Mouse (Mus musculus): ENCODE data around the gene Rnf186. TPM values are rescaled to one million over a fixed set of nuclear protein-coding genes. Genes with fewer than 3 reads are reported as not detected.

Rnf186 gene
- total RNA-seq (2021): not detected
- long read RNA-seq, experiment 1: 0 reads
- long read RNA-seq, experiment 2: 0 reads

- DNase-seq: no peak
These were observed at the start of gene Rnf186 for GRCm38 (mm10) chr4:138966866-138967265. TSS of gene Rnf186 (plus strand) at chr4:138967112.

- no peak for DNase-seq
These were observed 49.6 kb upstream of the Rnf186 start for GRCm38 (mm10) chr4:138917282-138917681.

DNA sequence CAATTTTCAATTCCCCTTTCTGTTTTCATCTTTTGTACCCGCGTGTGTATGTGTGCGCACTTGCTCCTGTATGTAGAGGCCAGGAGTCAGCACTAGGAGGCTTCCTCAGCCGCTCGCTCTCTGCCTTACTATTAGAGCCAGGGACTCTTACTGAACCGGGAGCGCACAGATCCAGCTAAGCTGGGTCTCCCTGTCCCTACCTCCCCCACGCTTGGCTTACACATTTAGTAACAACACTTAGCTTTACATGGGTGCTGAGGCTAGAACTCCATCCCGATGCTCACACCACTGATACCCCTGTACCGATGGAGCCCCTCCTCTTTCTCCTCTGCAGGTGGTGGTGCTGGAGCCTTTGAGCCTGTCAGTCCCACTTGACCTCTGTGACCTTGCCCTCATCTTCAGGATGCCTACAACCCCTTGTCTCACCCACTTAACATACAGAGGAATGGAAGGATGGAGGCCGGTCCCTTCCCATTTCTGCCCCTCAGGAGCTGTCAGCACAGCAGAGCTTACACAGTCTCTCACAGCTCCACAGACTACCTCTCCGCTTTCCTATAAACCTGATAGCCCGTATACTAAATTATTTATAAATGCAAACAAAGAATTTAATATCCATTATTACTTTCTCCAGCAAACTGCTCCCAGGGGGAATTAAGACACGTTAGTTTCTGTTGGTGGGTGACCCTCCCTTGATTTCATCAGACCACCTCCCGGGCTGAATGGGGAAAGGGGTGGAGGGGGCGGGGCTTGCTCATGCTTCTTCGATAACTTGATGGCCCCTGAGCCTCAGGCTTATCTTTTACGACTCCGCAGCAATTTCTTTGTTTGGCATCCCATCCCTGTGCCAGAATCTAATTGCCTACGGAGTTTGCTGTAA, 45.4 kb upstream of the Rnf186 start:
- no peak for DNase-seq

DNA sequence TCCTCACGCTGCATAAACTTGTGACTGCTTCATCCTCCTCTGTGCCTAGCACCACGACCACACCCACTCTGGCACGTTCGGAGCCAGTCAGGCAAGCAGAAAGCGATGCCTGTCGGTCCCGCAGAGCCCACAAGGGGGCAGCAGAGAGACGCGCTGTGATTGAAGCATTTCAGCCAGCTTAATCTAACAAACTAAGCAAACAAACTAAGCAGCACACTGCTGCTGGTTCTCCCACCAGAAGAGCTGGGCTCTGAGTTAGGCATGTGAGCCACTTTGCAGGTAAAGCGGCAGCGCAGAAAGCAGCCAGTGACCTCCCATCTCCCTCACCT, 44.8 kb upstream of the Rnf186 start:
- peak; percentile 88 for DNase-seq

DNA sequence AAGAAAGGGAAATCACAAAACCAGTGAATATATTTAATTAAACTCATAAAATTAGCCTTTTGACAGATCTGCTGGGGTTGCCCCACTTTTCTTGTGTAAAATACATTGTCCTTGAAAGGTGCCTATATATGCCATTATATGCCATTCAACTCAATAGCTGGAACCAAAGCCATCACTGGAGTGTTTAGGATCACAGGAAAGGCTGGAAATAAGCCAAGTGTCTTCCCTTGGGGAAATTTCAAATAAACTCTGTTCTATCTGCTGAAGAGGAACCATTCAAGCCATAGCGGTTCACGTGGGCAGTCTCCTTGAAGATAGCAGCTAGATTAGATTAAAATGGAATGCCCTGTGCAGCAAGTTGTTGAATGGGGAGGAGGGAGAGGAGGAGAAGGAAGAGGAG, 41.4 kb upstream of the Rnf186 start:
- DNase-seq: no peak

- no peak for DNase-seq
These were observed 33.0 kb upstream of the Rnf186 start for GRCm38 (mm10) chr4:138933862-138934261.

GRCm38 (mm10) chr4:138934456-138935145, 32.3 kb upstream of the Rnf186 start:
- DNase-seq: no peak

GRCm38 (mm10) chr4:138938495-138939269, 28.2 kb upstream of the Rnf186 start:
- DNase-seq: no peak

- DNase-seq: no peak
These were observed 27.4 kb upstream of the Rnf186 start for GRCm38 (mm10) chr4:138939481-138939880.

DNA sequence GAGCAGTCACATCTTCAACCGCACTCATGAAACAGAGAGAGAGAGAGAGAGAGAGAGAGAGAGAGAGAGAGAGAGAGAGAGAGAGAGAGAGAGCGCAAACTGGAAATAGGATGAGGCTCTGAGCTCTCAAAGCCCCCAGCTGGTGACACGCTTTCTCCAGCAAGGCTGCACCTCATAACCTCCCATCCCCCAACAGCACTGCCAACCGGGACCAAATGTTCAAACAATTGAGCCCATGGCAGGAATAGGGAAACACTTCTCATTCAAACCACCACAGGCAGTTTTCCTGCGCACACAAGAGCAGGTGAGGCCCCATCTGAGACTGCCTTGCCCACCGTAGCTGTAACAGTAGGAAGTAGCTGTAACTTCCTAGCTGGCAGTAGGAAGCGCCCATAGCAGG, 25.5 kb upstream of the Rnf186 start:
- no peak for DNase-seq

- DNase-seq: no peak
These were observed 24.9 kb upstream of the Rnf186 start for GRCm38 (mm10) chr4:138941966-138942365.

DNA sequence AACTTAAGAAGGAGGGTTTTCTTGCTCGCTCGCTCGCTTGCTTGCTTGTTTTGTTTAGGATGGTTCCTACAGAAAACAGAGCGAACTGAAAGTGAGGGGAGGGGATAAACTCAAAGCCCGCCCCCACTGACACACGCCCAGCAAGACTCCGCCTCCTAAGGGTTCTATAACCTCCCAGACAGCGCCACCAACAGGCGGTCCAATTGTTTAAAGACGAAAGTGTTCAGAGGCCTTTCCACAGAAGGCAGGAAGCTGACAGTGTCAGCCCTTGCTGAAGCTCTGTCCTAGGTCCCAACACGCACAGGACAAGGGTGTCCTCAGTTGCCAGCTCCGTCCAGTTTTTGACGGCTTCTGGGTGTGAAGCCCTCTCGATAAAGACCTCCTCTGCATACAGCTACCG, 23.2 kb upstream of the Rnf186 start:
- DNase-seq: peak; percentile 62

DNA sequence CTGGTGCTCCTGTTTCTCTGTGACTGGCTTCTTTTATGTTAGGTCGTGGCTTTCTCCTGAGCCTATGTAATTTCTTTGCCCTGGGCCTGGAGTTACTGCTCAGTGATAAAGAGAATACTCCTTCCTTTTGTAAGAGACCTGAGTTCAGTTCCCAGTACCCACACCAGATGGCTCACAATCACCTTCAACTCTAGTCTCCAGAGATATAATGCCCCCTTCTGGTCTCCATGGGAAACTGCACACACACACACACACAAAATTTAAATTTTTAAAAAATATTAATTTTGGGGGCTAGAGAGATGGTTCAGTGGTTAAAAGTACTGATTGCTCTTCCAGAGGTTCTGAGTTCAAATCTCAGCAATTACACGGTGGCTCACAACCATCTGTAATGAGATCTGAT, 18.7 kb upstream of the Rnf186 start:
- no peak for DNase-seq

DNA sequence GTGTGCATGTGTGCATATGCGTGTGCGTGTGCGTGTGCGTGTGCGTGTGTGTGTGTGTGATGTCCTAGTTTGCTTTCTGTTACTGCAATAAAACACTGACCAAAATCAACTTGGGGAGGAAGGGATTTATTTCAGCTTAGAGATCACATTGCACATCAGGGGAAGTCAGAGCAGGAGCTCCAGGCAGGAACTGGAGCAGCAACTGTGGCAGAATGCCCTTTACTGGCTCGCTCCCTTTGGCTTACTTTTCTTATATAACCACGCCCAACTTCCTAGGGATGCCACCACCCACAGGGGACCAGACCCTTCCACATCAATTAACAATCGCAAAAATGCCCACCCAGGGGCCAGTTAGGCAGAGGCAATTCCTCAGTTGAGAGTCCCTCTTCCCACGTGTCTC, 8.3 kb upstream of the Rnf186 start:
- DNase-seq: no peak

GRCm38 (mm10) chr4:138959120-138959519, 7.8 kb upstream of the Rnf186 start:
- DNase-seq: peak; percentile 22

- DNase-seq: no peak
These were observed 7.0 kb upstream of the Rnf186 start for GRCm38 (mm10) chr4:138959926-138960325.

DNA sequence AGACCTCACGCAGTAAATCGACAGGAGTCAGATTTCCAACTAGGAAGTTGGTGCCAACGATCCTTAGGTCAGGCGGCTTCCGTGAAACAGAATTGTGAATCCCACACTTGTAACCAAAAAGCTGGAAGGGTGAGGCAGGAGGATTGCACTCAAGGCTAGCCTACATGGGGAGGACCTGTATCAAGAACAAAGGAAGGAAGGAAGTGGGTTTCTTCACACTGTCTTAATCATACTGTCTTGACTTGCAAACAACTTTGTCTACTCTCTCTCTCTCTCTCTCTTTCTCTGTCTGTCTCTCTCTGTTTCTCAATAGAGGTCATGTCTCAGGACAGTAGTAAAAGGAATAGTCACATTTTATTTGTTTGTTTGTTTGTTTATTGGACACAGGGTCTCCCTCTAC, 4.2 kb upstream of the Rnf186 start:
- DNase-seq: no peak

DNA sequence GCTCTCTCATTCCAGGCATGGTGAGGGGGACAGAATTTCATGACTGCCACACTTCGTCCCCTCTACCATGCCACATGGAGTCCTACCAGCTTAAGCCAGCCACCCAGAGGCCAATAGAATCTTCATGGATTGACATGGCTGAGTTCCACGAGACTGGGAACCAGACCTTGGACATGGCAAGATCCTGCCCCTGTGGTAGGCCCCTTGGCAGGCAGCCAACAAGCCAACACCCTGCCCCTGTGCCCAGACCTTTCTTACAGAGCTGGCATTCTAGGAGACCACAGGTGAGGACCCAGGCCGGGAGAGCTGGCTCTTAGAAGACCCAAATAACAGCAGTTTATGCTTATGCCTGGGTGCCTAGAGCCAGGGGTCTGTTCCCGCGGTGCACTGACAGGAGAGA, 1.0 kb upstream of the Rnf186 start:
- no peak for DNase-seq

- no peak for DNase-seq
These were observed 573 bp downstream of the Rnf186 start for GRCm38 (mm10) chr4:138967485-138967884.

DNA sequence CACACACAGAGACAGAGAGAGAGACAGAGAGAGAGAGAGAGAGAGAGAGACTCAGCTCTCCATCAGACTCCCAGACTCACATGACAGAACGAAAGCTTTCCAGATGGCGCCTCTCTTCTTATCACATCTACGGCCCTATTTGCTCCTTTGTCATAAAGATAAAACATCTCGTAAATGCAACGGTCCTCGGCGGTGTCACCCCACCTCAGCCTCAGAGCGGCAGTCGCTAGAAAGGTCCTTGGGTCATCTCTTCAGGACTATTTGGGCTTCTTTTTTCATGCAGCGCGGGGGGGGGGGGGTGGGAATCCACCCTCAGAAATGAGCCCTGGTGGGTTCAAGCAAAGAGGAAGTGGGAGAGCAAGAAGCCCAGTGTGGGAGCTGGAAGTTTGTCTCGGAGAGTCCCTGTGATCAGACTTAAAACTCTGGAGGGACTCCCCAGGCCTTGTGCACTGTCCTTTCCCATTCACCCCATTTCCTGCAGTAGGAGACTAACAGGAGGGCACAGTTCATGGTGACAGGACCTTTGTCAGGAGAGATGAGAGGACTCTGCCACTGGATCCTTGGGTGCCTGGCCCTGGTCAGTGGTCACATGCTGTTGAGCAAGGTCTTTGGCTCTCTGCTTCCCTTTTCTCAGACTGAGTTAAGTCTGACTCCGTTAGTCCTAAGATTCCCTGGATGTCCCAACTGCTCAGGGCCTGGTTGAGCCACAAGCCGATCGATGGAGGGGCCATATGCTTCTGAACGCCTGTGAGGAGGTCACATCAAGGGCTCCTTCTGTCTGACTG, 2.1 kb downstream of the Rnf186 start:
- no peak for DNase-seq

DNA sequence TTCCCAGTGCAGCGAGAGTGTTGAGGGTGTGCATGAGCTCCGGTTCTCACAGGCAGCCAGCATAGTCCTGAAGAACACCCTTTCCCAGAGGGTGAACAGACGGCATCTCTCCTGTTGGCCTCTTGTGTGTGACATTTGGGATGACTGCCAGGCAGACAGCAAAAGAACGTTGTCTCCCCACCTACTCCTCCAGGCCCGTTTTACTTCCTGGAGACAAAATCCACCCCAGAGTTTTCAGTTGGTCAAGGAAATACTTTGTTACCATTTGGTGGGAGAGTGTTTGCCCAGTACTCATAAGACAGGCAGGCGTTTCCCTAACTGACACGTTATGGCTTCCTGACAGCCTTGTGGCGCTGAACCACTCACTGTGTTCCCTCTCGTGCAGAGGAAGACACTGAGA, 2.8 kb downstream of the Rnf186 start:
- no peak for DNase-seq

DNA sequence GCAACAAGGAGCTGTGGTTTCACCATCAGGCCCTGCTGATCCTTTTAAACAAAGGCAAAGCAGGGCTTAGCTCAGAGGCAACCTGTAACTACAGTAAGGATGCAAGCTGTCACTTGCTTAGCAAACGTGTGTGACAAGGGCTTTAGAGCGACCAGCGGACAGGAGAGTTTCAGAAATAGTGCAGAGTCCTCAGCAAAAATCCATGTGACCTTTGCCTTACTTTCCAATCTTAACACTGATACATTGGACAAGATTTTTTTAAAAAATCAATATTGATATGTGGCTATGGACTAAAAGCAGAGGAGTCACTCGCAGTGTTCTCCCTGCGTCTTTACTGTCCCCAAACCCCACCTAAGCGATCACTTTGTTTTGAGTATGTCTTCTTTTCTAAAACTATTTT, 4.5 kb downstream of the Rnf186 start:
- no peak for DNase-seq
